Mouse (Mus musculus): ENCODE measurements around the gene D430042O09Rik. TPM values are rescaled to one million over a fixed set of nuclear protein-coding genes. Genes with fewer than 3 reads are reported as not detected.

D430042O09Rik gene
- total RNA-seq, 4 experiments from 2014 or later: 24.0 to 41.3 (median 37.3) TPM

- DNase-seq (ENCODE audit: low spot score in 2 of 2): no peak
These were observed 28.8 kb downstream of the D430042O09Rik start for GRCm38 (mm10) chr7:125736366-125737015.

GRCm38 (mm10) chr7:125740521-125740920, 32.8 kb downstream of the D430042O09Rik start:
- DNase-seq (ENCODE audit: low spot score in 2 of 2): no peak

- DNase-seq (ENCODE audit: low spot score in 2 of 2): no peak
These were observed 33.6 kb downstream of the D430042O09Rik start for GRCm38 (mm10) chr7:125741271-125741703.

GRCm38 (mm10) chr7:125744774-125745173, 37.1 kb downstream of the D430042O09Rik start:
- DNase-seq (ENCODE audit: low spot score in 2 of 2): no peak

- DNase-seq (ENCODE audit: low spot score in 2 of 2): no peak
These were observed 39.1 kb downstream of the D430042O09Rik start for GRCm38 (mm10) chr7:125746621-125747315.

GRCm38 (mm10) chr7:125747316-125747690, 39.6 kb downstream of the D430042O09Rik start:
- DNase-seq (ENCODE audit: low spot score in 2 of 2): no peak

GRCm38 (mm10) chr7:125748186-125748585, 40.5 kb downstream of the D430042O09Rik start:
- DNase-seq (ENCODE audit: low spot score in 2 of 2): no peak

- no peak for DNase-seq (ENCODE audit: low spot score in 2 of 2)
These were observed 45.1 kb downstream of the D430042O09Rik start for GRCm38 (mm10) chr7:125752699-125753325.

GRCm38 (mm10) chr7:125753326-125753715, 45.6 kb downstream of the D430042O09Rik start:
- no peak for DNase-seq (ENCODE audit: low spot score in 2 of 2)

- no peak for DNase-seq (ENCODE audit: low spot score in 2 of 2)
These were observed 49.1 kb downstream of the D430042O09Rik start for GRCm38 (mm10) chr7:125756806-125757205.

GRCm38 (mm10) chr7:125757896-125758623, 50.4 kb downstream of the D430042O09Rik start:
- no peak for DNase-seq (ENCODE audit: low spot score in 2 of 2)

- DNase-seq (ENCODE audit: low spot score in 2 of 2): no peak
These were observed 54.6 kb downstream of the D430042O09Rik start for GRCm38 (mm10) chr7:125762289-125762688.

GRCm38 (mm10) chr7:125762883-125763830, 55.5 kb downstream of the D430042O09Rik start:
- DNase-seq (ENCODE audit: low spot score in 2 of 2): no peak

GRCm38 (mm10) chr7:125764373-125764772, 56.7 kb downstream of the D430042O09Rik start:
- no peak for DNase-seq (ENCODE audit: low spot score in 2 of 2)

- DNase-seq (ENCODE audit: low spot score in 2 of 2): peak; percentile 70 to 82
These were observed 59.5 kb downstream of the D430042O09Rik start for GRCm38 (mm10) chr7:125766976-125767831.

- DNase-seq (ENCODE audit: low spot score in 2 of 2): peak; percentile 28 to 30
These were observed 65.4 kb downstream of the D430042O09Rik start for GRCm38 (mm10) chr7:125772961-125773571.

- DNase-seq (ENCODE audit: low spot score in 2 of 2): no peak
These were observed 75.5 kb downstream of the D430042O09Rik start for GRCm38 (mm10) chr7:125783206-125783605.

GRCm38 (mm10) chr7:125786105-125786504, 78.4 kb downstream of the D430042O09Rik start:
- no peak for DNase-seq (ENCODE audit: low spot score in 2 of 2)

GRCm38 (mm10) chr7:125787046-125787445, 79.4 kb downstream of the D430042O09Rik start:
- no peak for DNase-seq (ENCODE audit: low spot score in 2 of 2)
